Mouse (Mus musculus) retina, postnatal 1 day (tissue): Measurements from ENCODE around the gene Sh3bp5.
A peak's percentile ranks its signal among the peaks of the same experiment; 100 is the strongest.
"Not testable (repeated sequence)": the region's sequence is repeated elsewhere in the genome, so short reads cannot be mapped to it uniquely, and the experiment has no call there.

ENCODE experiments used
- DNase-seq: peaks from one replicate; pipeline ENCODE4 v3.0.0-alpha.2; 2012

Gene Sh3bp5

DNA sequence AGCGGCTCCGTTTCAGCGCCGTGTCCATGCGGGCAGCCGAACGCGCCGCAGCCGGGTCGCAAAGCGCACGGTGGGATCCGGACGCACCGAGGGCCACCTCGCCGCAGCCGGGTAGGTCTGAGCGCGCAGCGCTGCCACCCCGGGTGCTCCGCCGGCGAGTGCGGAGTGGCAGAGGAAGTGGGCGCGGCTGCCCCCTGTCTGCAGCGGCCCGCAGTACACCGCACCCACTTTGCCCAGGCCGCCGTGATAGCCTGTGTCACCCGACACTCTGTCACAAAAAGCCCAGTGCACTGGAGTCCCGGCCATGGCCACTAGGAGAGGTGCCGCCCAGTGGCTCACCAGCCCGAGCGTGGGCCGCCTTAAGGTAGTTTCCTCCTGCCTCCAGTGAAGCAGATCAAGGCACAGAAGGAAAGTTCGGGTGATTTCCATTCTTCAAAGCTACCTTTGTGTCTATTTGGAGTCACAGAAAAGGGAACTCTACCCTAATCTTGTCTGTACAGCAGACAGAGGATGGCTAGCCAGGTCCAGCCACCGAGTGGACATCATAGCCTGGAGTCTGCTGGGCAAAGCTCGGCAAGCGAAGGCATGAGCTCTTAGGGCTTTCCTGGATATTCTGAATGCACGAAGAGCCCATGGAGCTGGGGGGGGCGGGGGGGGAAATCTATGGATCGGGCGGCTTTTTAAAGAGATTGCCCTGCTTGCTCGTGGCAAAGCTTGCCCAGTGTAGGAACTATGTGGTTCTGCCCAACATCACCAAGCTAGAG, at the start of gene Sh3bp5:
Gene Sh3bp5 (minus strand): TSS at position 149 of the 764 bp plus-strand sequence.
- peak; percentile 93 for DNase-seq

DNA sequence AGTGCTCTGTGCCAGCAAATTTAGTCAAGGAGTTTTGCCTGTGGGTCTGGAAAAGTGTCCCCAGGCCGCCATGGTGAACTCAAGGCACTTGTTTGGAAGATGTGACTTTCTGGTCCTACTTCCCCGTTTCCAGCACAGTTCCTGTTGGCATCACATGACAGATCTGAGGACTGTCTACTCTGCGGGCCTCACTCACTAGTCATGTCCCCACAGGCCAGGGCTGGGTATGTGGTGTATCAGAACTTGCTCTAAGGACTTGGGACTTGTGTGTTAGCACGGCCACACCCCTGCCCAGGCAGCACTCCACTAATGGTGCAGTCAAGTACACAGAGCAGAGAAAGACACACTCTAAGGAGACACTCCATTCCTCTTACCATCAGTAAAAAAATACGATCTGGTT, 46.5 kb upstream of the Sh3bp5 start:
- DNase-seq, result no peak

DNA sequence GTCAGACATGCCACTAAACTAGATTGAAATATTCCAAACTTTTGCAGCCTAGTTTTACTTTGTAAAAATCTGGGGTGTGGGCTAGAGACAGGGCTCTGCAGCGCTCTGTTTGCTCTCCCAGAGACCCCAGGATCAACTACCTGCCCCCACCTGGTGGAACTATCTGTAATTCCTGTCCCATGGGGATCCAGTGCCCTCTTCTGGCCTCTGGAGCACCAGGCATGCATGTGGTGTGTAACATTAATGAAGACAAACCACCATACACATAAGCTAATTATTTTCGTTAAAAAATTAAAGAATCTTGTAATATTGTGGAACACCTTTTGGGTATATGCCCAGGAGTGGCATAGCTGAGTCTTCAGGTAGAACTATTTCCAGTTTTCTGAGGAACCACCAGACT, 37.4 kb upstream of the Sh3bp5 start:
- no peak for DNase-seq

DNA sequence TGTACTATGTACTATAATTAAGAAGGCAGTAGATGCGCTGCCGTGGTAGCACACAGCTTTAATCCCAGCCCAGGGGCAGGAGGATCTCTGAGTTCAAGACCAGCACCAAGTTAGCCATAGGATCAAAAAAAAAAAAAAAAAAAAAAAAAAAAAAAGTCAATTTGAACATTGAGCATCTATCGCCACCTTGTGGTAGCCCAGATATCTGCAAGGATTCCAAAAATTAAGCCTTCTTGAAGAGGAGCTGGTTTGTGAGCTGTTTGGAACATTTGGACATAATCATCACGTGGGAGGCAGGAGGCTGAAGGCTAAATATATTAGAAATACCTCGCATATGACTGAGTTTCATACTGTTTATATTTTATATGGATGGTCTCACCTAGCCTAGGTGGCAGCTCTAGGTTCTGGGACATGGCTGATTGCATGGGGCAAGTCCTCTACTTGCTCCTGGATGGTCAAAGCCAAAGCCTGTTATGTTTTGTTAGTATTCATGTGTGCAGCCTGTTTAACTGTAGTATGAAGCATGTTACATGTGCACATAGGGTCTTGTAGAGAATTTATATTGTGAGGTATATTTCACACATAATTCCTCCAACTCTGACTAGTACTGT, 36.7 kb upstream of the Sh3bp5 start:
- DNase-seq, result peak; percentile 80

DNA sequence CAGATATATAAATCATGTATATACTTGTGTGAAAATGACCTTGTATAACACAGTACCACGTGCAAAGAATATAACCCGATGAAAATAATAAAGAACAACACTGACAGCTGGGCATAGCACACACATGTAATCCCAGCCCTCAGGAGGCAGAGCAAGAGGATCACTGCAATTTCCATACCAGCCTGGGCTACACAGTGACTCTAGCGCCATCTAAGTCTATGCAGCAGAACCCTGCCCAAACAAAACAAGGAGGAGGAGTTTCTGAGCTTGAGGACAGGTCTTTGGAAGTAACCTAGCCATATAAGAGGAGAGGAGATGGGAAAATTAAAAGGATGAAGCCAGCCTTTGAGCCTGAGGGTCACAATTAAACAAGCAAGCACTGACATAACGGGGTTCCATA, 33.8 kb upstream of the Sh3bp5 start:
- DNase-seq, result no peak

DNA sequence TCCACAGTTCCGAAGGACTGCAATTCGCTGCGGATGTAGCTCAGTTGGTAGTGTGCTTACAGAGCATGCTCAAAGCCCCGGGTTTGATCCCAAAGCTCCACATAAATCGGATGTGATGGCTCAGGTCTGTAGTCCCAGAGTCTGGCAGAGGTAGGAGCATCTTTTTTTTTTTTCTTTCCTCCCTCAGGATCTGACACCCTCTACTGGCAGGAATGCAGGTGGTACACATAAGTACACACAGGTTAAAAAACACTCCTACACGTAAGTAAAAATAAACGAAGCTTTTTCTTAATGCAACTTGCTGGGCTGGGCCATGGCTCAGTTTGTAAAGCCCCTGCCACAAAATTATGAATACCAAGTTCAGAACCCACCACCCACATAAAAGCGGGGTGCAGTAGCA, 28.3 kb upstream of the Sh3bp5 start:
- peak; percentile 33 for DNase-seq

DNA sequence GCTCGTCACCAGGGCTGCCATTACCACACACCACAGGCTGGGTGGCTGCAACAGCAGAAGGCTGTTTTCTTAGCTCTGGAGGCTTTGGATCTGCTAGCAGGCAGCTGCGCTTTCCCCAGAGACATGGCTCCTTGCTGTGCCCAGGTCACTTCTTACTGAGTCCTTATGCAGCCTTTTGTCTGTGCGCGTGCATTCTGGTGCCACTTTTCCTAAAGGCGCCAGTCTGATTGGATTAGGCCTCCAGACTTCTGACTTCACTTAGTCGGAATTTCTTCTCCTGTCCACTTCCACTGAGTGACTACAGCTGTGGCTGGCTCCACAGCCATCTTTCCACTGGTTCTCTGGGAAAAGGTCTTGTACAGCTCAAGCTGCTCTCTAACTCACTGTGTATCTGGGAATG, 27.0 kb upstream of the Sh3bp5 start:
- DNase-seq, result peak; percentile 20

DNA sequence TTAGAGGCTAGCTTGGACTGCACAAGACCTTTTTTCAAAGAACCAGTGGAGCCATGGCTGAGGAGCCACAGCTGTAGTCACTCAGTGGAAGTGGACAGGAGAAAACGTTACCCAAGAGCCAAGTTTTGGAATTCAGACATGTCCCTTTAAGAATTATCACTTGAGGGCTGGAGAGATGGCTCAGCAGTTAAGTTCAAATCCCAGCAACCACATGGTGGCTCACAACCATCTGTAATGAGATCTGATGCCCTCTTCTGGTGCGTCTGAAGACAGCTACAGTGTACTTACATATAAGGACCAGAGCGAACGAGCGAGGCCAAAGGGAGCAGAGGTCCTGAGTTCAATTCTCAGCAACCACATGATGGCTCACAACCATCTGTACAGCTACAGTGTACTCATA, 26.3 kb upstream of the Sh3bp5 start:
- DNase-seq, result not testable (repeated sequence)

DNA sequence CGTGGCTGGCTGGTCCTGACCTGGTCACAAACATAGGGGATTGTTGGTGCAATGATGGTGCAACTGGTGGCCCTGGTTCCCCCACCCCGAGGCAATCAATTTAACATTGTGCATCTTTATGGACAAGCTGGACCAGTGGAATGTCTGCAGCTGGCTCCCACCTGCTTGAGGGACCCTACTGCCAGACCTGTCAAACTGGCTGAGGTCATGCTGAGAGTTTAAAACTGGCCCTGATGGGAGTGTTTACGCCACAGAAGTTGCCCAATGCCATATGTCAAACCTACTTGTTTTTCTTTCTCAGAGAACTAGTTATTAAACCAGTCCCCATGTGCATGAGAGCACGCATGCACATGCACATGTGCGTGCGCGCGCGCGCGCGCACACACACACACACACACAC, 22.1 kb upstream of the Sh3bp5 start:
- DNase-seq, result no peak

DNA sequence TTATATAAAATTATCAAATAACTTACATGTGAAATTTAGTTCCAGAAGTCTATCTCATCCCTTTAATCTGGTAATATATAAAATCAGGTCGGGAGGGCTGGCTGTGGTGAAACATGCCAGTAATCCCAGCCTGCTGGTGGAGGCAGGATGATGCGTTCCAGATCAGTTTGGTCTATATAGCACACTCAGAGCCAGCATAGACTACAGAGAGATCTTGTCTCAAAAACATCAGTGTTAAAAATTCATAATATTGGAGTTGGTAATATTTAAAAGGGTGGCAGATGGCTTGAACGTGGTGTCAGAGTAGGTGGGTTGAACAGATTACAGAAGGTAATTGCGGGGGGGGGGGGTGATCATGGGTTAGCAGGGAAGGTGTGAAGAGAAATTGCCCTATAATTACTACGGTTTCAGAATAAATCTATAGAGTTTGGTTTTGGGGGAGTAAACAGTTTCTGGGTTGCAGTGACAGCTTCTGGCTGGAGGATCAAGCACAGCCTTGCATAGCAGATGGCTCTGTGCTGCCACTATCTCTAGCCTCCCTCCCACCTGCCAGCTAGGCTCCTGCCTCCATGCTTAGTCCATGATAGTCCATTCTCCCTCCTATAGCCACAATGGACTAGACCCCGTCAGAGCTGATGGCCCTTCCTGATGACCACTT, 20.3 kb upstream of the Sh3bp5 start:
- DNase-seq, result no peak

DNA sequence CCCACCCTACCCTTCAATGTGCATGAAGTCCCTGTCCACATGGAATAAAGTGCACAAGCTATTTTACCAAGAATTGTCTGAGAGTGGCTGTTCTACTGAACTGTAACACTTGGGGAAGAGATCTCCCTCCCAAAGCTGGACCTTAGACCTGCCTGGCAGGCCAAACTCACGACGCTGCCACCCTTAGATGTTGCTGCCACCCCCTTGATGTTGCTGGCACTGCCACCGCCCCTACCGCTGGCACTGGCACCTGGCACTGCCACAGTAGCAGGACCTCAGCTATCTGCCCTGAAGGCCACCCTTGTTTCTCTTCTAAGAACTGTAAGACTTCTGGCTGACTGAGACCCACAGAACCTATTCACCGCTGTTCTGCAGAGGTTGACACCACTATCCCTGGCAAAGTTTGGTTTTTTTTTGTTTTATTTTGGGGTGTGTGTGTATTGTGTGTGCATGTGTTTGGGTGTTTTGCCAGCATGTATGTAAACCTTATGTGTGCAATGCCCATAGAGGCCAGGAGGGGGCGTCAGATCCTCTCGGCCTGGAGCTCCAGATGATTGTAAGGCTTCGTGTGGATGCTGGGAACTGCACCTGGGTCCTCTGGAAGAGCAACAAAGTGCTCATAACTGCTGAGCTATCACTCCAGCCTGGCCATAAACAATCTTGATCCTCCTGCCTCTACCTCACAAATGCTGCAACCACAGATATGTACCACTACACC, 19.1 kb upstream of the Sh3bp5 start:
- DNase-seq, result no peak

DNA sequence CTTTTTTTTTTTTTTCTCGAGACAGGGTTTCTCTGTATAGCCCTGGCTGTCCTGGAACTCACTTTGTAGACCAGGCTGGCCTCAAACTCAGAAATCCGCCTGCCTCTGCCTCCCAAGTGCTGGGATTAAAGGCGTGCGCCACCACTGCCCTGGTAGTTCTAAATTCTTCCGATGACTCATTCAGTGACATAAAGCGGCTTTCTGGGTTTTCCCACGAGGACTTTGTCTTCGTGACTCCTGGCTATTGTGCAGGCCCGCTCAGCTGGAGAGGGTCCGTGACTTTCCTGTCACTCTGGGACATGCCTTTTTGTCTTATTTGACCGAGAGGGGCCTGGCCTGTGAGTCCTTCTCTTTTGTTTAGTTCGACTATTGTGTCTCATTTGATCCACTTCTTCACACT, 18.1 kb upstream of the Sh3bp5 start:
- not testable (repeated sequence) for DNase-seq

DNA sequence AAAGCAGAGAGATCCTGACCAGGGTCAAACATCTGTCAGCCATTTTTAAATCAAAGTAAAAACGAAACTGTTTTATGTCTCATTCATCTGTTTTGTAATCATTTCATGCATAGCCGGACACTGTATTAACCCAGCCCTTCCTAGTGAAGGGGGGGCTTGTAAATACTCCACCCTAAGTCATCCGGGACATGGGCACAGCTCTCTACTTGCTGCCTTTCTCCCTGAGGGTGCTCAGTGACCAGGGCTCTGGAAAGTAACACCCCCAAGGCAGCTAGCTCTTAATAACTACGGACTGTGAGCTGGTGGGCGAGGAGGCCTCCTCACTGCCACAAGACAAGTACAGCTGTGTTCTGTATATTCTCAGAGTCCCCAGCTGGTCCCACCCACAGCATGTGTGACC, 13.1 kb upstream of the Sh3bp5 start:
- no peak for DNase-seq

DNA sequence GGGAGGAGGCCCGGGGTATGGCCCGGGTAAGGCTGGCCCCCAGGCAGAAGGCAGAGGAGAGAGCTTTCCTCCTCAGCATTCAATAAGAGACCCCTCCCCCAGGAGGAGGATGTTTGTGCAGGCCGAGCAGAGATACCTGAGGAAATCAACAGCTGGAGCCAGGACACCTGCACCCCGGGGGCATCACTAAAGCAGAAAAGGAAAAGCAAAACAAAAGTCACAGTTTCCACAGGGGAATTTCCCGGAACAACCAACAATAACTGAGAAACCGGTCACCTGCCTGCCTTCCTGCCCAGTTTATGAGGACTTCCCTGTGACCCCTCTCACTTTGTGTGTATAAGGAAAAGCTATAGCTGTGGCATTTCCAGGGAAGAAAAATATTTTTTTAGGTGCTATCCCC, 7.7 kb upstream of the Sh3bp5 start:
- no peak for DNase-seq

DNA sequence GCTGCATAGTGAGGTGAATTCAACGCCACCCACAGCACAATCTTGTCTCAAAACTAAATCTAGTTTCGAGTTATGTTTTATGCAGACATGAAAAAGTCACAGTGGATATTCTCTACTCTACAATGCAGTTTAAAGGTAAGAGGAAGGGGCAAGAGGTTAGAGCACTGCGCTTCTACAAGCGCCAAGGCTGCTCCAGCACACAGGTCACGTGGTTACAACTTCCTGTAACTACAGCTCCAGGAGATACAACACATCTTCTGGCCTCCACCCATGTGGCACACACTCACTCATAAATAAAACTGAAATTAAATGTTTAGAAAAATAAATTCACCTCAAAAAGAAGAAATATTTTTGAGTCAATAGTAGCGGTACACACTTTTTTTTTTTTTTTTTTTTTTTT, 4.8 kb upstream of the Sh3bp5 start:
- no peak for DNase-seq

DNA sequence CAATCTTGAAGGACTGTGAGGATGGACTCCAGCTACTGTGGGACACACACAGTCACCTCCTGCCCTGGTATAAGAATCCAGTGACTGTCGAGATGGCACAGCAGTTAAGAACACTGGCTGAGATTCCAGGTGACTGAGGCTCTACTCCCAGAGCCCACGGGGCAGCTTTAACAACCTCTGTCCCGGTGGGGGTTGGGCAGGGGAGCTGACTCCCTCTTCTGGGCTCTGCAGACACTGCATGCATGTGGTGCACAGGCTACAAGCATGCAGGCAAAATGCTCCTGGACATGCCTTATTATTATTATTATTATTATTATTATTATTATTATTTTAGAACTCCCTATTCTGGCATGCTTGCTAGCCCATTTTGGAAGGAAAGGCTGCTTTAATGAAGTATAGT, 4.4 kb upstream of the Sh3bp5 start:
- no peak for DNase-seq

DNA sequence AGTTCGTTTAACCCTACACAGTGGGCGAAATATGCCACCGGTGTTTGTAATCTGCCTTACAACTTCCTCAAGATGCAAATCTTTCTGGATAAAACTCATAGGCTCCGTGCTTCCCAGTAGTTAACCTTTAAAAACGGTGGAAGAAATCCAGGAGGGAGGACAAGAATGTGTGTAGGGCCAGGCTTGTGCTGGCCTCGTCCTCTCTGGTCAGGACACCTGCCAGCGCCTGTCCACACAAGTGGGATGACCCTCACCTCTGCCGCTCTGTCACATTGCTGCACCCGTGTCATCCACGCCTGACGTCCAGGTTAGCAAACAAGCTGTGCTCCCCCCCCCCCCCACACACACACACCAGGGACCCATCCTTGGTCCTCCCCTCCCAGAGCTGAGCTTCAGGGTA, 3.4 kb upstream of the Sh3bp5 start:
- no peak for DNase-seq

DNA sequence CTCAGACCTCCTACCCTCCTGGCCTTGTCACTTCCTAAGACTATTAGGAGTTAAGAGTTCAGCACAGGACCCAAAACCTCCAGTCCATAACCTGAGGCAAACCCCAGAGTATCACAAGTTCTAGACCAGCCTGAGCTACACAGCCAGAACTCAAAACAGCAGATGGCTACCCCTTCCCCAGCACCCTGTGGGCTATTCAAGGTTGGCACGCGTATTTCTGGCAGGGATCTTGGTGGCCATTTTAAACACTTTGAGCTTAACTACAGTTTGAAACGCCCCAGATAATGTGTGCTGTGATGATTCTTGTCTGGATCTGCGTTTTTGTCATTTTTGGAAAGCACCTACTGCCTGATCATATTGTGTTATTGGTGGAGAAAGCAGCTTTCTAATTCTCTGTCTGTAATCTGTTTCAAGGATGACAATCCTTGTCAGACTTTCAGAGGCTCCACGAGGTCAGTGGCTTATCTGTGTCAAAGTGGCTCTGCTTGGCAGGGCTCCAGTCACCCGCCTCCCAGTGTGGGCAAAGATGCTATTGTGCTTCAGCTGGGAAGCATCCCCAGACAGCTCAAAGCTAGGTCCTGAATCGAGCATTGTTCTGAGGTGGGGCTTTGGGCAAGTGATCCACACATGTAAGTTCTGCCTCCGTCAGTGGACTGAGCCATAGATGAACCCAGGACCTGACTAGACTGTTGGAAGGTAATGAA, 2.1 kb upstream of the Sh3bp5 start:
- DNase-seq, result peak; percentile 82

DNA sequence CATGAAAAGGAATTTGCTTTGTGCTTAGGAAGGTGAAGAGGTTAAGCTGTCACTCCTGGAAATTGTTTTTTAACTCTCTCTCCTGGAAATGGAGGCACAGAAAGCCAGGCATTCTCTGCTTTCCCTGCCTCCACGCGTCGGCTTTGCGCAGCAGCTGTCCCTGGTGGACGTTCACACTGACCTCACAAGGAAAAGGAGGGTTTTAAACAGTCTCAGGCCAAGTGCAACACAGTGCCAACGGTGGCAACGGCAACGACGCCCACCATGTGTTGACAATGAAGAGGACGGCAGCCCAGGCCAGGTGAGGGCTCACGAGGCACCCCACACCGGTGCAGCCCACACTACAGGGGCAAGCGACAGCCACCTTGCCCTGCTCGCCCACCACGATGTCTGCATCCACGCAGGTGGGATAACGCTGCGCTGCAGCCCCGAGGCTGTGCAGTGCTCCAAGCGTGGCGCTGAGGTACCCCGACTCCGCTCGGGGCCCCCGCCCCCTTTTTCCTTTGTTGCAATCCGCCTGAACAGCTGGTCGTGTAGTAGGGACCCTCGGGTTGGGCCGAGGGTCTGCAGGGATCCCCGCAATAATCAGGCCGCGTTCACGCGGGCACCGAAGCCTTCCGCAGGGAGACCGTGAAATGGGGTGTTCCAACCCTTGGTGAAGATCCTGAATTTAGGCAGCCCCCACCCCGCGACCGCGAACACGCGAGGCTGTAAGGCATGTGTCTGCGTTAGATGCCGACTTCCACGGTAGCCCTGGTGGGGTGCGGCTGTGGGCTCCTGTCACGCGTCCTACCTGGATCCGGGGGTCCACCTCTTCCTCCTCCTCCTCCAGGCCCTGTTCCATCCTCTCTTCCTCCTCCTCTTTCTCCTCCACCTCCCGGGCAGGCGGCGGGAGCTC, 611 bp downstream of the Sh3bp5 start:
- peak; percentile 57 for DNase-seq

DNA sequence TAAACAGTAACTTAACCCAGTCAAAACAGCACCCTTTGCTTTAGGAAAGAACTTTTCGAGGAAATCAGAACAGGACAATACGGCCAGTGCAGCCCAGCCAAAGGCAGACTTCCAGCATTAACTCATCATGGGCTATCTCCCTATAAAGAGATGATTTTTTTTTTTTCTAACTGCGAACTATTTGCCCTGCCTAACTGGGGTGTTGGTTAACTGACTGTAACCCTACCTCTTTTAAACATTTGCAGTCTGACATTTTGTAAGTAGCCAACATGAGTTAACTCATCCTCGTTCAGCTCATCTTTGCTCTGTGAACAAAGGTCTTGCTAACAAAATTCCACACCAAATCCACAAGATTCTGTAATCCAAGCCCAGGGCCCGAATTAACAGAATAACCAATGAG, 1.5 kb downstream of the Sh3bp5 start:
- DNase-seq, result no peak

DNA sequence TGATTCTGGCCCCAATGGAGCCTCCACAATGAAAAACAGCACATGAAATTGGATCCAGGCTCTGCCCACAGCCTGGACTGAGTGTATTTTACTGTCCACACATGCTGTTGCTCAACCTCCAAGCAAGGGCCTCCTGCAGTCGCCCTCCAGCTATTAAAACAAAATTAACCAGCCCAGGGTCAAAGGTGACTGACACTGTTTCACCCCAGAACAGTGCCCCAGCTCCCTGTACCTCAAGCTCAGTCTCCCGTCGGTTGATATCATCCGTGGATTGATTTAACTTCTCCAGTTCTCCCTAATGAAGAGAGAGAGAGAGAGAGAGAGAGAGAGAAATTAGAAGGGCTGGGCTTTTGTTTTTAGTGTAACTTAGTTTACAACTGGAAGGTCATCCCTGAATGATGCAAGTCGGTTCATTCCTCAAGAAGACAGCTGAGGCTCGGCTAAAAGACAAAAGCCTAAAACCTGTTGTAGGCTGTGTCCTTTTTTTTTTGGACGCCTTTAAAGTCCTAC, 2.0 kb downstream of the Sh3bp5 start:
- DNase-seq, result no peak

DNA sequence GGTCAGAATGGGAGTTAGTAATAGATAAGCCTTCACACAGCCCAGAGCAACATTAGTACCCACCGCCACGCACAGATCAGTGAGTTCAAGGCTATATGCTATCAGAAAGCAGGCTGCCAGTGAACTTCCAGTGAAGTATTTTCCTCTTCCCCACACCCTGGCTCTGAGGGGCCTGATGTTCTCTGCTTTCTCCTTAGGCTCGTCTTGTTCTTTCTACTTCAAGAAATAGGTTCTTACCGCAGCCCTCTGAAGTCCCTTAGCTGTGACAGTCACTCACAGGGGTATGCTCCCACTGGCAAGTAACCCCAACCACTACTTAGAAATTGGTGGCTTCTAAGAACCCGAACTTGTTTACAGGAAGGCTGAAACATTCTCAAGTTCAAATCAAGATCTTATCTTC, 2.8 kb downstream of the Sh3bp5 start:
- no peak for DNase-seq
